Mouse (Mus musculus) brain, embryonic 14.5 days (tissue): ENCODE measurements at regions not wholly inside any gene's neighbourhood (a gene's known extent, or its start where the extent isn't known, plus 50 kb on each side); places are given as distances from the start of the nearest gene placed in this dataset.

ENCODE experiments used
- DNase-seq: peaks from one replicate; pipeline ENCODE4 v3.0.0-alpha.2; 2011; ENCODE audit warnings: low read depth
- CTCF ChIP-seq: fragments of 200-500 bp; IDR thresholded peaks from 2 replicates; pipeline ENCODE4 v1.5.1; 2012; ENCODE audit warnings: inconsistent platforms, mild to moderate bottlenecking, moderate library complexity, borderline replicate concordance; ENCODE audit not compliant: insufficient read depth, insufficient read length; ENCODE audit errors: extremely low read depth
- POLR2A ChIP-seq: fragments of 200-500 bp; IDR thresholded peaks from 2 replicates; pipeline ENCODE4 v1.6.1; 2012; ENCODE audit warnings: mild to moderate bottlenecking, inconsistent platforms, borderline replicate concordance; ENCODE audit not compliant: poor library complexity, insufficient read depth, insufficient read length, severe bottlenecking; ENCODE audit errors: extremely low read depth

GRCm38 (mm10) chr2:143217251-143217650 lies 139.0 kb downstream of the Otor start:
- TF ChIP-seq CTCF = no peak
- no peak for TF ChIP-seq POLR2A
- no peak for DNase-seq

DNA sequence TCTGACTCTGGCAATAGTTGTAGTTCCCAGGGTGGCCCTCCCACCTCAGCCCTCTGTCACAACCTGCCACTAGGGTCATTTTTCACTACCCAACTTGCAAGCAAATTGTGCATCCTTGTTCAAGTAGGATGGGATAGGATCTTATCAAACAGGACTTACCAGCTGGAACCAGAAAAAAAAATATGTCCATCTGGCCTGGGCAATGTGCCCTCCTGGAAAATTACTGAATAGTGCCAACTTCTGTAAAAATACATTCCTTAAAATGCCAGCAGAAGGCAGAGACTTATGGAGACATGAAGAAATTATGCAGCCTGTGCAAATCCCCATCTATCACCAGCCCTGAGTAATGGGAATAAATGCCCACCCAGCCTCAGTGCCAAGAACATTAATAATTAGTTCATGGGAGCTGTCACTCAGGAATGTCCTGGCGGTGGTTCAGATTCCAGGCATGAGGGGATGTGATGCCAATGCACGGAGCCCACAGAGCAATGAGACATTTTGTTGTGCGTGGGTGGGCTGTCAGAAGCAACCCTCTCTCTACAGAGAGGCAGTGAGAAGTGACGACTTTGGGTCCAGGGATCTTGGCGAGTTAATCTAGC lies 139.6 kb downstream of the Otor start:
- DNase-seq = peak; percentile 79
- no peak for TF ChIP-seq POLR2A
- no peak for TF ChIP-seq CTCF

DNA sequence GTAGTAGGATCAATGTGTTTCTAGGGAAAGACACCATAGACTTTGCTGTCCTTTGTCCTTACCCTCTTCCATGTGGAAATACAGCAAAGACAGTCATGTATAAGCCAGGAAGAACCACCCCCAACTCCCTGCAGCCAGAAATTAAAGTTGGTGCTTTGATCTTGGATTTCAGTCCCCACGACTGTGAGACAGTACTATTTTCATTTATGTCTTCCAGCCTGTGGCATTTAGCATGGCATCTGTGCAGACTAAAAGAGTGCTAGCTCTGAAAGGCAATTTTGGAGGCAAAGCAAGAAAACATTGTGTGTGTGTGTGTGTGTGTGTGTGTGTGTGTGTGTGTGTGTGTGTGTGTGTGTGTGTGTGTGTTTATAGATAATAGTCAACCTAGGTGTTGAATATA lies 144.1 kb downstream of the Otor start:
- TF ChIP-seq CTCF (no peak), POLR2A (no peak)
- no peak for DNase-seq

DNA sequence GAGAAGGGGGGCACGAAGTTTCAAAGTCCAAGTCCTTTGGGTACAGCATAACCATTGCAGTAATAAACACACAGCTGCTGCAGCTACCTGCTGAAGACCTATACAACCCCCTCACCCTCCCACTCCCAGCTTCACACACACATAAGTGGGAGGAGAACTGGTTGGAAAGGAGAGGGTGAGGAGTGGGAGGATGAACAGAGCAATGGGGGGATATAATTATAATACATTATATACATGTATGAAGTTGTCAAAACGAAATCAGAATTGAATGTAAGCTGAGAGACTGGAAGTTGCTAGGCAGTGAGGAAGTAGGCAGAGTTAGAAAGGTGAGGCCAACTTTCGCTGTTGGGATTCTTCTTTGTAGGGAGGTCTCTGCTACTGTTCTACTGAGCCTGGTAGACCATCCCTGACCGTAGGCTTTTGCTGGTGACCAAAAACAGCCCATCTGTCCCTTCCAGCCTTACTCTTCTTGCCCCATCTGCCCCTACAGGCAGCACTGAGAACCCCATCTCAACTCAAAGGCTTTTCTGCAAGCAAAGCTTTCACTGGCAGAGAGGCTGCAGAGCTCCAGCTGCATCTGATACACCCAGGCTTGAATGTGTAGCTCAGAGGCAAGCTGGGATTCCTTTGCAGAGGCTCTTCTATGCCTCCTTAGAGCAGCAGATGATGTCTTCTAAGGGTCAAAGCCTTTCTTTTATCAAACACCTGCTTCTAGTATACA lies 146.3 kb downstream of the Otor start:
- TF ChIP-seq POLR2A (no peak), CTCF (no peak)
- no peak for DNase-seq

DNA sequence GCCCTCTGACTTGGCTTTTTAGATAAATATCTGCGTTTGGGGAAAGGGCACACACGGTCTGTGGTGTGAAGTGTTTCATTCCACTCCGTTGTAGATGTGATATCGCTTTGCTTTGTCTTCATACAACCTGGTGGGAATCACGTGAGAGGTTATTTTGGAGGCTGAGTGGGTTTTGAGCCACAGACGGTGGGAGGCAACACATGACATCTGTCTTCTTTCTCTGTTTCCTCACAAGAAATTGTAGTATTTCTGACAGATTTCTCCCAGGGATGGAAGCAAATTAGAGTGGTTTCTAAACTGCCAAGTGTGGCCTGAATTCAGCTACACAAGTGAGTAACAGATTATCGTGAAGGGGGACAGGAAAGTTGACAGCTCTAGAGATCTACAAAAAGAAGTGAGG lies 155.5 kb downstream of the Otor start:
- DNase-seq = no peak

DNA sequence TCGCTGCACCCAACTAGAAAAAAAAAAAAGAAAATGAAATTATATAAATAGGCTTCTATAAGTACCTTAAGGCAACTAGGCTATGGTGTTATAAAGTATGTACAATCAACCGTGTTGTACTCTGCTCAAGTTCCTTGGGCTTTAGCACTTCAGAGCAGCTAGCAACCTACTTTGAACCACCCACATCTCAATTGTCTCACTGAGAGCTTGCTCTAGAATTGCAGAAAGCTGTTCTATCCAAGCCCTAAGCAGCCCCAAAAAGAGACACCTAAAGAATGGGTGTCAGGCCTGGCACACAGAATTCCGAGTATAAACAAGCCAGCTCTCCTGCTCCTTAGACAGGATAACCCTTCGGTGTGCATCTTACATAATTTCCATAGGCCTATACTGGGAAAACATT lies 162.0 kb downstream of the Otor start:
- no peak for TF ChIP-seq CTCF
- no peak for TF ChIP-seq POLR2A
- DNase-seq = no peak

More for the DNA sequence above, 155.5 kb downstream of the Otor start:
- TF ChIP-seq POLR2A = no peak
- TF ChIP-seq CTCF = no peak

DNA sequence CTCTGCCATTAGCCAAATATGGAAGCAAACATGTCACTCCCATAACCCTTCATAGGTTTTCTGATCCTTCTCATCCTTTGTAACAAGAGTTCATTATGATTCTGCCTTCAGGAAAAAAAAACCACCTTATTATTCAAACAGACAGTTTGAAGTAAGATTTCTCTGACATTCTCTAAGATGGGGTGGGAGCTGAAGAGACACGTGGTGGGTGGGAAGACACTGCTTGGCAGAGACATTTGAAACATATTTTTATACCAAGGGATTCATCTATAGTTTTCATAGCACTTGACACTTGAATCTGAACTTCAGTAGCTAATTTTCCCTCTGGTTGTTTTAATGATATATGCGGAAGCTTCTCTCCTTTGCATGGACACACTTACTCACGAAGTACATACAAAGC lies 165.5 kb downstream of the Otor start:
- TF ChIP-seq POLR2A (no peak), CTCF (no peak)
- DNase-seq = no peak

- DNase-seq = peak; percentile 46
- TF ChIP-seq CTCF (no peak), POLR2A (no peak)
These were observed 167.9 kb downstream of the Otor start for GRCm38 (mm10) chr2:143246131-143246665.

GRCm38 (mm10) chr2:143269026-143269425 lies 190.8 kb downstream of the Otor start:
- DNase-seq = no peak
- TF ChIP-seq POLR2A (no peak), CTCF (no peak)

GRCm38 (mm10) chr2:143270826-143271225 lies 192.6 kb downstream of the Otor start:
- TF ChIP-seq CTCF (no peak), POLR2A (no peak)
- DNase-seq = no peak

DNA sequence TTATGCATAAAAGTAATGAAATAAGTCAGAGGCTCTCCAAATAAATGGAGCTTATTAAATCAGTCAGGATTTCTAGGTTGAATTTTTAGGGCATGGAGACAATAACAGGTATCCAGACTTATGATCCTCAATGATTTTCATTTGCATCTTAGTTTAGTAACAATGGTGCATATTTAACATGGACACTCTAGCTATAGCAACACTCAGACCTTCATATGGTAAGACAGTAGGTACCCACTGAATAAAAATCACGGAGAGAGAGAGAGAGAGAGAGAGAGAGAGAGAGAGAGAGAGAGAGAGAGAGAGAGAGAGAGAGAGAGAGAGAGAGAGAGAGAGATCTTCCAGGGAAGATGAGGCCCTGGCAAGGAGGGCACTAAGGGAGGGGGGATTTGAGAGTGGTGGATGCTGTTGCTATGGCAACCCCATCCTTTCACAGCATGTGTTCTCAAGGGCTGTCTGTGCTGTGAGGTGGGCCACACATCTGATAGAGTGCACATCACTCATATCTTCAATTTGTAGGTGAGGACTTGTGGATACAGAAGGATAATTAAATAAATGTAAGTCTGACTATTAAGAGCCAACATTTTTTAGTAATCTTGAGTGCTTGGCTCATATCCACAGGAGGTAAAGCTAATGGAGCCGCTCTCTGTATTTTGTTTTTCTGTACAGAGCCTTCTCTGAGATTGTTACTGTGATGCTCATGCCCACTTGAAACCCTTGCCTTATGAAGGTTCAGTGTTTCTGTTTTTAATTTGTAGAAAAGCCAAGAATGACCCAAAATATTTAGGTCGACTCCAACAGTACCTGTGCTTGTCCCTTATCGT lies 227.7 kb downstream of the Otor start:
- peak; percentile 95 for DNase-seq
- TF ChIP-seq CTCF = no peak
- TF ChIP-seq POLR2A = no peak

DNA sequence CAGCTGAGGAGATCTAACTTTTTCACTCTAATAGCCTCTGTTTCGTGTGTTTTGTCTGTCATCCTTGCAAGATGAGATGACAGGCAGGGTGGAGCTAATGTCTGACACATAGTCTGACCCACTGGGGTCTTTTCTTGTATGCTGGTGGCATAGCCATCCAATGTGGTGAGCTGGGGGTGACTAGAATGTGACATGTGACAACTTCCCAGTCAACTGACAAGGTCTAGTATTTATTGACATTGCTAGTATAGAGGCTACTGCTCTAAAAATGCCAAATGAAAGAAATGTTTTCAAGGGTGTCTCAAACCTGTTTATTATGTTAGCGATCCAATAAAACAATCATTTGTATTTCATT lies 228.3 kb downstream of the Otor start:
- TF ChIP-seq CTCF = no peak
- no peak for TF ChIP-seq POLR2A
- DNase-seq = peak; percentile 31
